Mouse (Mus musculus): ENCODE measurements around the gene Calcoco2.

Calcoco2 gene

GRCm38 (mm10) chr11:96080736-96081135 is 31.0 kb downstream of the Calcoco2 start:
- no peak for DNase-seq (ENCODE audit: low read depth)

- DNase-seq (ENCODE audit: low read depth) = no peak
Observed at GRCm38 (mm10) chr11:96076221-96077105, 35.3 kb downstream of the Calcoco2 start.

- DNase-seq (ENCODE audit: low read depth) = peak; percentile 99
Observed at GRCm38 (mm10) chr11:96075509-96076220, 36.1 kb downstream of the Calcoco2 start, which contains the start of gene Atp5g1. TSS of gene Atp5g1 (minus strand) at chr11:96075670.

GRCm38 (mm10) chr11:96075177-96075508 is 36.6 kb downstream of the Calcoco2 start:
- no peak for DNase-seq (ENCODE audit: low read depth)

GRCm38 (mm10) chr11:96074351-96075176 is 37.2 kb downstream of the Calcoco2 start:
- peak; percentile 23 for DNase-seq (ENCODE audit: low read depth)

- DNase-seq (ENCODE audit: low read depth) = no peak
Observed at GRCm38 (mm10) chr11:96073295-96073993, 38.3 kb downstream of the Calcoco2 start.

GRCm38 (mm10) chr11:96071013-96071412 is 40.8 kb downstream of the Calcoco2 start:
- DNase-seq (ENCODE audit: low read depth) = no peak

GRCm38 (mm10) chr11:96070353-96070752 is 41.4 kb downstream of the Calcoco2 start:
- no peak for DNase-seq (ENCODE audit: low read depth)

GRCm38 (mm10) chr11:96068231-96068630 is 43.5 kb downstream of the Calcoco2 start:
- no peak for DNase-seq (ENCODE audit: low read depth)

- DNase-seq (ENCODE audit: low read depth) = peak; percentile 90
Observed at GRCm38 (mm10) chr11:96065215-96065911, 46.4 kb downstream of the Calcoco2 start, which contains the start of gene Ube2z. TSS of gene Ube2z (minus strand) at chr11:96065388.

- DNase-seq (ENCODE audit: low read depth) = peak; percentile 51
Observed at GRCm38 (mm10) chr11:96064521-96065214, 47.1 kb downstream of the Calcoco2 start.

- DNase-seq (ENCODE audit: low read depth) = no peak
Observed at GRCm38 (mm10) chr11:96058309-96058708, 53.5 kb downstream of the Calcoco2 start.

GRCm38 (mm10) chr11:96050854-96051253 is 60.9 kb downstream of the Calcoco2 start:
- DNase-seq (ENCODE audit: low read depth) = no peak

GRCm38 (mm10) chr11:96049939-96050338 is 61.8 kb downstream of the Calcoco2 start:
- no peak for DNase-seq (ENCODE audit: low read depth)

Measured in naive thymus-derived CD4-positive, alpha-beta T cell, adult 2 months (primary cell).